Mouse (Mus musculus) testis, adult 2 months (tissue): ENCODE data around the gene Mag. TPM values are rescaled to one million over a fixed set of nuclear protein-coding genes. Genes with fewer than 3 reads are reported as not detected.

Experiments used
- H3K27ac ChIP-seq: fragments of 200-500 bp; 2 replicates; pipeline ENCODE4 v1.5.1; 2012; ENCODE audit warnings: low read depth, low read length; ENCODE audit not compliant: control insufficient read depth, insufficient read depth
- H3K27me3 ChIP-seq: fragments of 200-500 bp; 2 replicates; pipeline ENCODE4 v1.6.1; 2012; ENCODE audit warnings: mild to moderate bottlenecking, low read length, moderate library complexity; ENCODE audit not compliant: control insufficient read depth, insufficient read depth
- H3K36me3 ChIP-seq: fragments of 200-500 bp; 2 replicates; pipeline ENCODE4 v1.6.1; 2012; ENCODE audit warnings: mild to moderate bottlenecking, low read length; ENCODE audit not compliant: control insufficient read depth, insufficient read depth
- H3K4me1 ChIP-seq: fragments of 200-500 bp; 2 replicates; pipeline ENCODE4 v1.6.1; 2012; ENCODE audit warnings: low read length; ENCODE audit not compliant: control insufficient read depth, insufficient read depth
- H3K4me3 ChIP-seq: fragments of 200-500 bp; 2 replicates; pipeline ENCODE4 v1.5.1; 2012; ENCODE audit warnings: low read depth, mild to moderate bottlenecking, low read length, moderate library complexity, mixed read lengths; ENCODE audit not compliant: control insufficient read depth
- CTCF ChIP-seq: fragments of 200-500 bp; IDR thresholded peaks from 2 replicates; pipeline ENCODE4 v1.5.1; 2012; ENCODE audit warnings: low read depth, mild to moderate bottlenecking, inconsistent platforms, low read length, moderate library complexity; ENCODE audit not compliant: control insufficient read depth, insufficient read depth, insufficient replicate concordance
- POLR2A ChIP-seq: fragments of 200-500 bp; IDR thresholded peaks from 2 replicates; pipeline ENCODE4 v1.6.1; 2012; ENCODE audit warnings: low read depth, mild to moderate bottlenecking, inconsistent platforms, low read length, moderate library complexity; ENCODE audit not compliant: control insufficient read depth
- polyA plus RNA-seq: library from polyadenylated mRNA; depleted of rRNA; stranded (reverse); fragments of >200 nt; gene quantifications from 2 replicates; pipeline ENCODE4 v1.2.3, GENCODE M21; 2012

The Mag gene
- polyA plus RNA-seq, 1 experiment, result 18.2 TPM

GRCm38 (mm10) chr7:30956756-30957366 lies 42.2 kb upstream of the Mag start, which contains the start of gene Usf2:
Gene Usf2, minus strand, starts transcription at chr7:30956803.
- Histone ChIP-seq H3K27me3 (no peaks in the 10 kb centered on the region), H3K27ac (peak within 1 kb of the TSS; percentile 87), H3K4me3 (peak within 1 kb of the TSS; percentile 92), H3K36me3 (no peaks in the 10 kb centered on the region), H3K4me1 (peaks cover 10% of the 10 kb centered on the region)
- TF ChIP-seq POLR2A, result no peak
- no peak for TF ChIP-seq CTCF

- Histone ChIP-seq H3K27ac (peak overlapping the region; percentile 87), H3K36me3 (no peaks in the 10 kb centered on the region)
- TF ChIP-seq CTCF, result no peak
- TF ChIP-seq POLR2A, result no peak
These were observed 41.7 kb upstream of the Mag start for GRCm38 (mm10) chr7:30956357-30956751.

GRCm38 (mm10) chr7:30955584-30956356 lies 41.1 kb upstream of the Mag start:
- Histone ChIP-seq H3K27me3 (no peaks in the 10 kb centered on the region), H3K4me3 (peak overlapping the region; percentile 92), H3K4me1 (peaks cover 10% of the 10 kb centered on the region), H3K36me3 (no peaks in the 10 kb centered on the region), H3K27ac (peak overlapping the region; percentile 87)
- TF ChIP-seq CTCF (peak; percentile 74), POLR2A (no peak)

More at GRCm38 (mm10) chr7:30956357-30956751, 41.7 kb upstream of the Mag start:
- H3K27me3 ChIP-seq, result no peaks in the 10 kb centered on the region
- H3K4me1 ChIP-seq, result peaks cover 10% of the 10 kb centered on the region
- H3K4me3 ChIP-seq, result peak overlapping the region; percentile 92

GRCm38 (mm10) chr7:30954971-30955520 lies 40.4 kb upstream of the Mag start:
- Histone ChIP-seq H3K4me3 (no peak overlapping the region), H3K36me3 (no peaks in the 10 kb centered on the region), H3K4me1 (peaks cover 10% of the 10 kb centered on the region), H3K27me3 (no peaks in the 10 kb centered on the region), H3K27ac (no peak overlapping the region)
- no peak for TF ChIP-seq POLR2A
- TF ChIP-seq CTCF, result no peak

GRCm38 (mm10) chr7:30954036-30954435 lies 39.4 kb upstream of the Mag start:
- no peaks in the 10 kb centered on the region for H3K36me3 ChIP-seq

GRCm38 (mm10) chr7:30953459-30953858 lies 38.8 kb upstream of the Mag start:
- TF ChIP-seq POLR2A (no peak), CTCF (no peak)
- Histone ChIP-seq H3K27me3 (no peaks in the 10 kb centered on the region), H3K4me1 (peaks cover 8% of the 10 kb centered on the region), H3K36me3 (no peaks in the 10 kb centered on the region), H3K4me3 (no peak overlapping the region), H3K27ac (no peak overlapping the region)

More at GRCm38 (mm10) chr7:30954036-30954435, 39.4 kb upstream of the Mag start:
- Histone ChIP-seq H3K27ac (no peak overlapping the region), H3K4me1 (peaks cover 10% of the 10 kb centered on the region), H3K27me3 (no peaks in the 10 kb centered on the region), H3K4me3 (no peak overlapping the region)
- TF ChIP-seq CTCF (no peak), POLR2A (no peak)
